Mouse (Mus musculus): ENCODE data around the gene Txn1.

- no peak for TF ChIP-seq CTCF (IDR thresholded peaks at IDR 0.05; ENCODE audit: low read depth)
- TF ChIP-seq EP300 (optimal IDR thresholded peaks at IDR 0.05): no peak
Observed at GRCm38 (mm10) chr4:57924556-57925071, 31.6 kb downstream of the Txn1 start.
